Mouse (Mus musculus): ENCODE data around the gene Ufm1. TPM values are rescaled to one million over a fixed set of nuclear protein-coding genes. Genes with fewer than 3 reads are reported as not detected.

Gene Ufm1
- polyA plus RNA-seq (2015; fragmentation: Nextera tagmentation; extraction: Ambion mirVana) = 102 and 109 TPM in 2 replicates

GRCm38 (mm10) chr3:53863383-53864220 is at the start of gene Ufm1:
Gene Ufm1, minus strand, starts transcription at chr3:53863830.
- Histone ChIP-seq H3K27me3 (no peaks in the 10 kb centered on the region), H3K36me3 (peaks cover 31% of the 10 kb centered on the region), H3K4me1 (peaks cover 8% of the 10 kb centered on the region), H3K9me3 (replicated peaks) (no peaks in the 10 kb centered on the region), H3K4me2 (replicated peaks) (peak within 1 kb of the TSS; percentile 74), H3K4me3 (replicated peaks) (peak within 1 kb of the TSS; percentile 89), H3K27ac (replicated peaks) (0 out of 2 replicates have a peak within 1 kb of the TSS, but pooled peaks have one; percentile 22), H3K9ac (peak within 1 kb of the TSS; percentile 82)
- peak; percentile 97 for ATAC-seq (ENCODE audit: insufficient number of reproducible peaks, low FRiP score, low TSS enrichment, low read depth)
- under 1% methylated on average over 58 of the region's 58 CpGs for WGBS

GRCm38 (mm10) chr3:53890619-53891540 is 27.2 kb upstream of the Ufm1 start:
- Histone ChIP-seq H3K4me3 (replicated peaks) (no peak overlapping the region), H3K9me3 (replicated peaks) (0 out of 2 replicates have a peak, but pooled peaks cover 6% of the 10 kb centered on the region), H3K27ac (replicated peaks) (no peak overlapping the region), H3K36me3 (no peaks in the 10 kb centered on the region), H3K27me3 (no peaks in the 10 kb centered on the region), H3K4me2 (replicated peaks) (no peak overlapping the region), H3K4me1 (no peaks in the 10 kb centered on the region), H3K9ac (no peak overlapping the region)
- WGBS = 82% methylated on average over 12 of the region's 12 CpGs
- no peak for ATAC-seq (ENCODE audit: insufficient number of reproducible peaks, low FRiP score, low TSS enrichment, low read depth)

- WGBS = 92% methylated on average over 1 of the region's 1 CpGs
These were observed 8.0 kb upstream of the Ufm1 start for GRCm38 (mm10) chr3:53871596-53871995.

GRCm38 (mm10) chr3:53870482-53870881 is 6.9 kb upstream of the Ufm1 start:
- no peak for ATAC-seq (ENCODE audit: insufficient number of reproducible peaks, low FRiP score, low TSS enrichment, low read depth)
- H3K36me3 ChIP-seq = no peaks in the 10 kb centered on the region

More at GRCm38 (mm10) chr3:53871596-53871995, 8.0 kb upstream of the Ufm1 start:
- H3K36me3 ChIP-seq = no peaks in the 10 kb centered on the region
- H3K9ac ChIP-seq = no peak overlapping the region
- no peak overlapping the region for H3K4me2 ChIP-seq (replicated peaks)
- no peaks in the 10 kb centered on the region for H3K9me3 ChIP-seq (replicated peaks)
- no peak overlapping the region for H3K4me3 ChIP-seq (replicated peaks)
- ATAC-seq (ENCODE audit: insufficient number of reproducible peaks, low FRiP score, low TSS enrichment, low read depth) = no peak
- H3K27ac ChIP-seq (replicated peaks) = no peak overlapping the region
- no peaks in the 10 kb centered on the region for H3K27me3 ChIP-seq
- no peaks in the 10 kb centered on the region for H3K4me1 ChIP-seq

GRCm38 (mm10) chr3:53869263-53869662 is 5.6 kb upstream of the Ufm1 start:
- H3K9ac ChIP-seq = no peak overlapping the region
- H3K27ac ChIP-seq (replicated peaks) = no peak overlapping the region
- no peaks in the 10 kb centered on the region for H3K27me3 ChIP-seq
- H3K4me3 ChIP-seq (replicated peaks) = no peak overlapping the region
- H3K4me1 ChIP-seq = no peaks in the 10 kb centered on the region
- H3K36me3 ChIP-seq = no peaks in the 10 kb centered on the region
- no peak for ATAC-seq (ENCODE audit: insufficient number of reproducible peaks, low FRiP score, low TSS enrichment, low read depth)
- 12% methylated on average over 1 of the region's 1 CpGs for WGBS
- H3K9me3 ChIP-seq (replicated peaks) = no peaks in the 10 kb centered on the region
- H3K4me2 ChIP-seq (replicated peaks) = no peak overlapping the region

More at GRCm38 (mm10) chr3:53870482-53870881, 6.9 kb upstream of the Ufm1 start:
- no peak overlapping the region for H3K9ac ChIP-seq
- H3K27ac ChIP-seq (replicated peaks) = no peak overlapping the region
- WGBS = 67% methylated on average over 6 of the region's 6 CpGs
- no peaks in the 10 kb centered on the region for H3K9me3 ChIP-seq (replicated peaks)
- no peak overlapping the region for H3K4me2 ChIP-seq (replicated peaks)
- no peaks in the 10 kb centered on the region for H3K27me3 ChIP-seq
- no peaks in the 10 kb centered on the region for H3K4me1 ChIP-seq
- no peak overlapping the region for H3K4me3 ChIP-seq (replicated peaks)

GRCm38 (mm10) chr3:53868212-53868611 is 4.6 kb upstream of the Ufm1 start:
- Histone ChIP-seq H3K27ac (replicated peaks) (0 out of 2 replicates have a peak overlapping the region, but pooled peaks have one; percentile 4), H3K4me3 (replicated peaks) (no peak overlapping the region), H3K27me3 (no peaks in the 10 kb centered on the region), H3K4me2 (replicated peaks) (no peak overlapping the region), H3K9ac (no peak overlapping the region), H3K36me3 (no peaks in the 10 kb centered on the region), H3K9me3 (replicated peaks) (no peaks in the 10 kb centered on the region), H3K4me1 (no peaks in the 10 kb centered on the region)
- ATAC-seq (ENCODE audit: insufficient number of reproducible peaks, low FRiP score, low TSS enrichment, low read depth) = no peak
- 76% methylated on average over 4 of the region's 4 CpGs for WGBS

GRCm38 (mm10) chr3:53854831-53855230 is 8.8 kb downstream of the Ufm1 start:
- Histone ChIP-seq H3K27ac (replicated peaks) (no peak overlapping the region), H3K4me2 (replicated peaks) (no peak overlapping the region), H3K27me3 (no peaks in the 10 kb centered on the region), H3K4me3 (replicated peaks) (no peak overlapping the region), H3K36me3 (peaks cover 36% of the 10 kb centered on the region), H3K4me1 (no peaks in the 10 kb centered on the region), H3K9ac (no peak overlapping the region), H3K9me3 (replicated peaks) (no peaks in the 10 kb centered on the region)
- 88% methylated on average over 3 of the region's 3 CpGs for WGBS
- ATAC-seq (ENCODE audit: insufficient number of reproducible peaks, low FRiP score, low TSS enrichment, low read depth) = no peak

- Histone ChIP-seq H3K4me1 (no peaks in the 10 kb centered on the region), H3K27ac (replicated peaks) (no peak overlapping the region), H3K4me3 (replicated peaks) (no peak overlapping the region), H3K9me3 (replicated peaks) (no peaks in the 10 kb centered on the region), H3K36me3 (peaks cover 30% of the 10 kb centered on the region), H3K27me3 (no peaks in the 10 kb centered on the region), H3K9ac (no peak overlapping the region), H3K4me2 (replicated peaks) (no peak overlapping the region)
- no peak for ATAC-seq (ENCODE audit: insufficient number of reproducible peaks, low FRiP score, low TSS enrichment, low read depth)
- 86% methylated on average over 4 of the region's 4 CpGs for WGBS
These were observed 9.4 kb downstream of the Ufm1 start for GRCm38 (mm10) chr3:53854261-53854660.

GRCm38 (mm10) chr3:53848262-53848661 is 15.4 kb downstream of the Ufm1 start:
- no peak overlapping the region for H3K4me3 ChIP-seq (replicated peaks)
- H3K27me3 ChIP-seq = no peaks in the 10 kb centered on the region
- no peak overlapping the region for H3K9ac ChIP-seq
- ATAC-seq (ENCODE audit: insufficient number of reproducible peaks, low FRiP score, low TSS enrichment, low read depth) = no peak
- H3K4me2 ChIP-seq (replicated peaks) = no peak overlapping the region
- H3K9me3 ChIP-seq (replicated peaks) = no peaks in the 10 kb centered on the region
- WGBS = 74% methylated on average over 11 of the region's 11 CpGs
- H3K4me1 ChIP-seq = no peaks in the 10 kb centered on the region
- no peaks in the 10 kb centered on the region for H3K36me3 ChIP-seq
- no peak overlapping the region for H3K27ac ChIP-seq (replicated peaks)

GRCm38 (mm10) chr3:53847726-53848125 is 15.9 kb downstream of the Ufm1 start:
- Histone ChIP-seq H3K36me3 (no peaks in the 10 kb centered on the region), H3K4me3 (replicated peaks) (no peak overlapping the region), H3K27ac (replicated peaks) (no peak overlapping the region), H3K9me3 (replicated peaks) (no peaks in the 10 kb centered on the region), H3K9ac (no peak overlapping the region), H3K27me3 (no peaks in the 10 kb centered on the region), H3K4me1 (no peaks in the 10 kb centered on the region), H3K4me2 (replicated peaks) (no peak overlapping the region)
- ATAC-seq (ENCODE audit: insufficient number of reproducible peaks, low FRiP score, low TSS enrichment, low read depth) = no peak
- 28% methylated on average over 4 of the region's 4 CpGs for WGBS

Measured in embryonic facial prominence, embryonic 15.5 days (tissue).